Mouse (Mus musculus) mesoderm, embryonic 11.5 days (tissue): ENCODE measurements around the gene Mrpl53.

Source experiments
- DNase-seq: peaks from one replicate; pipeline ENCODE4 v3.0.0-alpha.2; 2012; ENCODE audit warnings: low read depth, low spot score

Mrpl53 gene

DNA sequence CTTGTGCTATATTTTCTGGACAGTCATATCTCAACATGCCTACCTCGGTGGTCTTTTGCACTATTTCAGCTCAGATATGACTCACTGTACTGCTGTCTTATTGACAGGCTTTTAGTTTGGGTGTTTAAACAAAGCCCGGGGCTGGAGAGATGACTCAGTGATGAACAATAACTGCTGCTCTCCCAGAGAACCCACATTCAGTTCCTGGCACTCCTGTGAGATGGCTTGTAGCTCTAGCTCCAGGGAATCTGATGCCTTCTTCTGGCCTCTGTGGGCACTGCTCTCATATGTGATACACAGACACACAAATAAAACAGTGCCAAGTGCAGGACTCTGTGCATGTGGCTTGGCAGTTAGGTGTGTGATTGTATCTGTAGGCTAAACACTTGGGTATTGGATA lies 36.4 kb downstream of the Mrpl53 start:
- DNase-seq, result no peak

DNA sequence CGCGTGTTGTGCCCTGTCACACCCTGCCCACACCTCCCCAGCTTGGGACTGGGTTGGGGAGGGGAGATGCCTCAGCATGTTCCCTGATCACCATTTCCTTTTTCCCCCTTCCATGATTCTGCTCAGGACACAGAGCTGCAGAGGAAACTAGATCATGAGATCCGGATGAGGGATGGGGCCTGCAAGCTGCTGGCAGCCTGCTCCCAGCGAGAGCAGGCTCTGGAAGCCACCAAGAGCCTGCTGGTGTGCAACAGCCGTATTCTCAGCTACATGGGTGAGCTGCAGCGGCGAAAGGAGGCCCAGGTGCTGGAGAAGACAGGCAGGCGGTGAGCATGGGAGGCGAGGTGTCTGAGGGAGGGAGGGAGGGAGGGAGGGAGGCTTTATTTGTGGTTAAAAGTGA lies 37.0 kb downstream of the Mrpl53 start:
- DNase-seq, result no peak

GRCm38 (mm10) chr6:83147280-83147679 lies 38.4 kb downstream of the Mrpl53 start:
- no peak for DNase-seq

GRCm38 (mm10) chr6:83151721-83152120 lies 42.9 kb downstream of the Mrpl53 start:
- DNase-seq, result no peak

GRCm38 (mm10) chr6:83153038-83153437 lies 44.2 kb downstream of the Mrpl53 start:
- no peak for DNase-seq

DNA sequence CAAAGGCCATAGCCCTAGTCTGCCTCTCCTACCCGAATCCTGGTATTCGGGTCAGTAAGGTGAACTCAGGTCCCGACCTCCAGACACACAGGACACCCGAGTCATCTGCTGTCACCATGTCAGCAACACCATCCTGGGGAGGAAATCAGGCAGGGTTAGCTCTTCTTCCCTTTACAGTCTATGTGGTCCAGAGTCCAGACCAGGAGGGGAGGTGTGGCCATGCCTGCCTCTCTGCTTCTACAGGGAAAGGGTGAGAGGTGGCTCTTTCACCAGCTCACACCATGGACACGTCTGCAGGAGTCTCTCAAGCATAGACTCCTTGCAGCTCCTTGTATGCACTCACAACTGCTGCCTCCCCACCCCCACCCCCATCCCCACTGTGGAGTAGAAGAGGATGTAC lies 44.6 kb downstream of the Mrpl53 start:
- DNase-seq, result no peak

DNA sequence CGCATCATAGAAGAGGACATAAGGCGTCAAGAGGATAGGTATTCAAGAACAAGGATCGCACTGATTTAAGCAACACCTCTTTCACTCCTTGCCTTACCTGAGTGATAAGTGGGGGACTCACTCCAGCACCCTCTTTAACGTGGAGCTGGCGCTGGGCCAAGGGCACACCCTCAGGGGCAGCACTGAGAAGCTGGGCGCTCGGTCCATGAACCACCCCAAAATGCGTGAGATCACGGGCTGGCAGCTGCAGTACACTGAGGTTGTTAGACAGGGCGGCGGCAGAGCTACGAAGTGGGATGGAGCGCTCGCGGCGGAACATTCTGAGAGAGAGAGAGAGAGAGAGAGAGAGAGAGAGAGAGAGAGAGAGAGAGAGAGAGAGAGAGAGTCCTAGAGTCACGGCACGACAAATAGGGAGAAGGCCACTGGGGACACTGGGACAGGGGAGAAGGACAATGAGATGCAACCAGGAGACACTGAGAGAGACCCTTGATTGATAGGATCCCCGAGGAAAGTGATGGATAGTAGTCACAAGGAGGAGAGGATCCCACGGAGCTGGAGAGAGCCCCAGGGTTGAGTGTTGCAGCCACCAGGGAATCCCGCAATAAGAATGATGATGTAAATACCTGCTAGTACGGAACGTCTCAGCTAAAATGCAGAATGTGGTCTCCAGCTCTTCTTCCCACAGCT lies 46.9 kb downstream of the Mrpl53 start:
- no peak for DNase-seq

DNA sequence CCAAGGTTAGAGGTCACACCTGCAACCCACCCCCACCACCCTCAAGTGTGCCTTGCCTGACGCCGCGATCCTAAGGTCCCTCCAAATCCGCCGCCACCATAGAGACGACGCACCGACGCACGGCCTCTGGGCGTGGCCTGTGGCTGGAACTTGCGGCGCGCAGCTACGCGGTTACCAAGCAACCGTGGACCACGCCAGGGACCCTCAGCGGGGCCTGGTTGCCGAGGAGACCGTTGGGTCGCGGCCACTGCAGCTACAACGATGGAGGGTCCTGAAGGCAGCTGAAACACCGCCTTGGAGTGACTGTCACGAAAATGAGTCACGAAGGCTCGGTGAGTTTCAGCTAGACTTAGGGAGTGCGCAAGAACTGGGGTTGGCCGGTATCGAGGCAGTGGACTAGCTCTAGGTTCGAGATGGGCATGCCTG lies 47.4 kb downstream of the Mrpl53 start, which contains the start of the genes Wdr54 and 1700003E16Rik:
Wdr54 (minus strand) TSS at position 139 of the 426 bp plus-strand sequence.
1700003E16Rik (plus strand) TSS at position 146 of the 426 bp plus-strand sequence.
- peak; percentile 93 for DNase-seq

GRCm38 (mm10) chr6:83159456-83159855 lies 50.6 kb downstream of the Mrpl53 start:
- peak; percentile 72 for DNase-seq
